Mouse (Mus musculus): ENCODE measurements at regions not wholly inside any gene's neighbourhood (a gene's known extent, or its start where the extent isn't known, plus 50 kb on each side); places are given as distances from the start of the nearest gene placed in this dataset.
A peak's percentile ranks its signal among the peaks of the same experiment; 100 is the strongest.

DNA sequence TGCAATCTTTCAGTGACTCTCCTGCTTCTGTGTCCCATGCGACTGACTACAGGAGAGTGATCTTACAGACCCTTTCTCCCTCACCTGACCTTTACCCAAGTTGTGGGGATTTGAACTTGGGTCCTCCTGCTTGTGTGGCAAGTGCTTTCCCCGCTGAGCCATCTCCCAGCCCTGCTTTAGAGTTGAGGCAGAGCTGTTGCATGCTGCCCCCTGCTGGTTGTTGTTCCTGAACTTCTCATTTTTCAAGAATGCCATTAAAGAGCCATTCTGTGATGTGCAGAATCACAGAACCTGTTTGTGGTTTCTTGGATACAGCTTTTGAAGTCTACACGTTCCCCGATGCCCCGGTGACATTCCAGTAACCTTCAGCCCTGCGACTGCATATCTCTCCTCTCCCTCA is 70.0 kb upstream of the Mvb12b start:
- no peaks in the 10 kb centered on the region for H3K27me3 ChIP-seq (ENCODE audit: control insufficient read depth, insufficient read depth, low read length)
- no peak overlapping the region for H3K4me3 ChIP-seq (ENCODE audit: low read depth, low read length)
- no peaks in the 10 kb centered on the region for H3K4me1 ChIP-seq (ENCODE audit: control insufficient read depth, insufficient read depth)
- H3K9ac ChIP-seq (replicated peaks; ENCODE audit: low read depth, low read length): no peak overlapping the region
- 48% methylated on average over 6 of the region's 6 CpGs for WGBS
- H3K4me2 ChIP-seq (ENCODE audit: low read depth, low read length): no peak overlapping the region
- DNase-seq (ENCODE audit: low spot score) (no peak), ATAC-seq (ENCODE audit: insufficient read depth, low read depth) (no peak)
- no peaks in the 10 kb centered on the region for H3K9me3 ChIP-seq (replicated peaks; ENCODE audit: control insufficient read depth, low read length)
- H3K36me3 ChIP-seq (replicated peaks; ENCODE audit: control insufficient read depth, insufficient read depth, low read length): no peaks in the 10 kb centered on the region
- no peak overlapping the region for H3K27ac ChIP-seq (ENCODE audit: low read depth)
- TF ChIP-seq CTCF (IDR thresholded peaks at IDR 0.05; ENCODE audit: low read depth) (peak; percentile 48), EP300 (IDR thresholded peaks at IDR 0.05; ENCODE audit: low read depth) (no peak)

DNA sequence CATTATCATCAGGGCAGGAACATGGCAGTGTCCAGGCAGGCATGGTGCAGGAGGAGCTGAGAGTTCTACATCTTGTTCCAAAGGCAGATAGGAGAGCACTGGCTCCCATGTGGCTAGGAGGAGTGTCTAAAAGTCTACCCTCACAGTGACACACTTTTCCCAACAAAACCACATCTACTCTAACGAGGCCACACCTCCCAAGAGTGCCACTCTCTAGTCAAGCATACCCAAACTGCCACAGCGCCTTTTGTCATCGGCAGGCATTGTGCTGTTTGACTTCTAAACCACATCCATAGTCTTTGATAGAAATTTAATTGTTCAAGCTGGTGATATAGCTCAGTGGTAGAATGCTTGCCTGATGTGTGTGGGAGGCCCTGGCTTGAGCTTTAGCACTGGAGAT is 56.6 kb upstream of the Mvb12b start:
- WGBS: 78% methylated on average over 3 of the region's 3 CpGs
- no peak for TF ChIP-seq CTCF (IDR thresholded peaks at IDR 0.05; ENCODE audit: low read depth)
- no peak for TF ChIP-seq EP300 (IDR thresholded peaks at IDR 0.05; ENCODE audit: low read depth)
- ATAC-seq (ENCODE audit: insufficient read depth, low read depth): no peak

DNA sequence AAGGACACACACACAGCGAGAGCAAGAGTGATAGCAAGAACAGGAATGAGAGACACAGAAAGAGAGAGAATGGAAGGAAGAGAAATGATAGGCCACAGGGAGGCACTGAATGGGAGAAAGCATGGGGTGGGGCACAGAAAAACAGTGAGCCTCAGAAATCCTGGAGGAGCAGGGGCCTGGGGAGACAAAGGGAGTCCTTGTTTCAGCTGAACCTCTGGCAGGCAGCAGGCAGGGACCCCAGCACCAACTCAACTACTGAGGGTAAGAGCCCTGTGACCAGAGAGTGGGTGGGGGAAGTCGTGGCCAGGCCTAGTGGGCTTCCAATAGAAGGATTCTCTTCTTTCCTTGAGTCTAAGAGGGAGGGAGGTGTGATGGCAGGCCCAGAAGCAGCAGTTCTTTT is 54.3 kb upstream of the Mvb12b start:
- ATAC-seq (ENCODE audit: insufficient read depth, low read depth): no peak
- 56% methylated on average over 2 of the region's 2 CpGs for WGBS
- Histone ChIP-seq H3K9ac (replicated peaks; ENCODE audit: low read depth, low read length) (no peak overlapping the region), H3K4me2 (ENCODE audit: low read depth, low read length) (no peak overlapping the region), H3K4me3 (ENCODE audit: low read depth, low read length) (no peak overlapping the region), H3K27ac (ENCODE audit: low read depth) (no peak overlapping the region), H3K9me3 (replicated peaks; ENCODE audit: control insufficient read depth, low read length) (no peaks in the 10 kb centered on the region), H3K4me1 (ENCODE audit: control insufficient read depth, insufficient read depth) (no peaks in the 10 kb centered on the region), H3K27me3 (ENCODE audit: control insufficient read depth, insufficient read depth, low read length) (no peaks in the 10 kb centered on the region), H3K36me3 (replicated peaks; ENCODE audit: control insufficient read depth, insufficient read depth, low read length) (no peaks in the 10 kb centered on the region)
- TF ChIP-seq EP300 (IDR thresholded peaks at IDR 0.05; ENCODE audit: low read depth): no peak
- TF ChIP-seq CTCF (IDR thresholded peaks at IDR 0.05; ENCODE audit: low read depth): no peak
- DNase-seq (ENCODE audit: low spot score): no peak

More for the DNA sequence above, 56.6 kb upstream of the Mvb12b start:
- no peaks in the 10 kb centered on the region for H3K36me3 ChIP-seq (replicated peaks; ENCODE audit: control insufficient read depth, insufficient read depth, low read length)
- no peaks in the 10 kb centered on the region for H3K27me3 ChIP-seq (ENCODE audit: control insufficient read depth, insufficient read depth, low read length)
- no peaks in the 10 kb centered on the region for H3K9me3 ChIP-seq (replicated peaks; ENCODE audit: control insufficient read depth, low read length)
- H3K27ac ChIP-seq (ENCODE audit: low read depth): no peak overlapping the region
- no peak overlapping the region for H3K4me2 ChIP-seq (ENCODE audit: low read depth, low read length)
- no peak overlapping the region for H3K4me3 ChIP-seq (ENCODE audit: low read depth, low read length)
- no peak for DNase-seq (ENCODE audit: low spot score)
- no peak overlapping the region for H3K9ac ChIP-seq (replicated peaks; ENCODE audit: low read depth, low read length)
- H3K4me1 ChIP-seq (ENCODE audit: control insufficient read depth, insufficient read depth): no peaks in the 10 kb centered on the region

DNA sequence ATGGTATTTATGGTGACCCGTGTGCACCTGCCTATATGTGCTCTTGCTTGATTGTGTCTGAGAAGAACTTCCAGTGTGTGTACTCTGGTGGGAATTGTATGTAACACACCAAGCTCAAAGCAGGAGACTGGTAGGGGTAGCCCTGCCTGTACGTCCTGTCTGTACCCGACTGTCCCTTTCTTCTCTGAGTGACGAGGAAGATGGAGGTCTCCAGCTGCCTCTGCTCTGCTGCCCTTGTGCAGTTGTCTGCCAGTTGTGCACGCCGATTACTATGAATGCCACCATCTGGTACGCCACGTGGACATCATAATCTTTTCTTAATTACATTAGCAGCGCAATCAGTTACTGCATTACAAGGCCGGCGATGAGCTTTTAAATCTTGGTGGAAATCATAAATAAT is 53.6 kb upstream of the Mvb12b start:
- Histone ChIP-seq H3K36me3 (replicated peaks; ENCODE audit: control insufficient read depth, insufficient read depth, low read length) (no peaks in the 10 kb centered on the region), H3K9me3 (replicated peaks; ENCODE audit: control insufficient read depth, low read length) (no peaks in the 10 kb centered on the region), H3K4me3 (ENCODE audit: low read depth, low read length) (no peak overlapping the region), H3K4me1 (ENCODE audit: control insufficient read depth, insufficient read depth) (no peaks in the 10 kb centered on the region), H3K27me3 (ENCODE audit: control insufficient read depth, insufficient read depth, low read length) (no peaks in the 10 kb centered on the region), H3K9ac (replicated peaks; ENCODE audit: low read depth, low read length) (no peak overlapping the region), H3K27ac (ENCODE audit: low read depth) (no peak overlapping the region), H3K4me2 (ENCODE audit: low read depth, low read length) (no peak overlapping the region)
- WGBS: 87% methylated on average over 11 of the region's 11 CpGs
- TF ChIP-seq CTCF (IDR thresholded peaks at IDR 0.05; ENCODE audit: low read depth) (no peak), EP300 (IDR thresholded peaks at IDR 0.05; ENCODE audit: low read depth) (no peak)
- DNase-seq (ENCODE audit: low spot score) (no peak), ATAC-seq (ENCODE audit: insufficient read depth, low read depth) (no peak)

DNA sequence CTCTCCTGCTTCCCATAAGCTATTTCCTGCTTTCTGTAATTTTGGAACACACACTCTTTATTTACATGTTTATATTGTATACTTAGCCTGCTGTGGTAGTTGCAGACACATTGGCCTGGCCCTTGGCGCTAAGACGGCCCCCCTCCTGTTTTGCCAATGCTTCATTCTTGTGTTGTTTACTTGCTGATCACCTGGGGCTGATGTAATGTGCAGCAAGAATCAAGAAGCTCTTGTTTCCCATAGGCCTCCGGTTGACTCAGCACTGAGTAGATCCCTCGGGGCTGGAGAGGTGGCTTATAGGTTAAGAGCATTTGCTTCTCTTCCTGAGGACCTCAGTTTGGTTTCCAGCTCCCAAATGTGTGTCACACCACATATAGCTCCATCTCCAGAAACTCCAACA is 52.1 kb upstream of the Mvb12b start:
- no peak overlapping the region for H3K27ac ChIP-seq (ENCODE audit: low read depth)
- no peak overlapping the region for H3K4me3 ChIP-seq (ENCODE audit: low read depth, low read length)
- DNase-seq (ENCODE audit: low spot score): no peak
- H3K9ac ChIP-seq (replicated peaks; ENCODE audit: low read depth, low read length): no peak overlapping the region
- no peak for ATAC-seq (ENCODE audit: insufficient read depth, low read depth)
- 80% methylated on average over 4 of the region's 4 CpGs for WGBS
- no peaks in the 10 kb centered on the region for H3K4me1 ChIP-seq (ENCODE audit: control insufficient read depth, insufficient read depth)
- H3K4me2 ChIP-seq (ENCODE audit: low read depth, low read length): no peak overlapping the region
- no peak for TF ChIP-seq CTCF (IDR thresholded peaks at IDR 0.05; ENCODE audit: low read depth)
- H3K9me3 ChIP-seq (replicated peaks; ENCODE audit: control insufficient read depth, low read length): no peaks in the 10 kb centered on the region
- H3K27me3 ChIP-seq (ENCODE audit: control insufficient read depth, insufficient read depth, low read length): no peaks in the 10 kb centered on the region
- H3K36me3 ChIP-seq (replicated peaks; ENCODE audit: control insufficient read depth, insufficient read depth, low read length): no peaks in the 10 kb centered on the region

All from heart, postnatal 0 days (tissue).